Mouse (Mus musculus) heart, adult 2 months (tissue): ENCODE results near the gene Fam57b. TPM values are rescaled to one million over a fixed set of nuclear protein-coding genes. Genes with fewer than 3 reads are reported as not detected.

ENCODE experiments used
- DNase-seq, 2 experiments: peaks; one replicate each; pipeline ENCODE4 v3.0.0; 2021
- H3K27ac ChIP-seq: fragments of 200-600 bp; 2 replicates; pipeline ENCODE4 v1.8.1; 2022
- H3K27me3 ChIP-seq: fragments of 200-500 bp; 2 replicates; pipeline ENCODE4 v1.6.1; 2012; ENCODE audit warnings: mild to moderate bottlenecking, low read length, inconsistent platforms, mixed read lengths; ENCODE audit not compliant: control insufficient read depth, insufficient read depth
- H3K36me3 ChIP-seq: fragments of 200-500 bp; 2 replicates; pipeline ENCODE4 v1.6.1; 2012; ENCODE audit warnings: low read length, inconsistent platforms; ENCODE audit not compliant: control insufficient read depth, insufficient read depth
- H3K4me1 ChIP-seq: fragments of 200-500 bp; 2 replicates; pipeline ENCODE4 v1.6.1; 2011; ENCODE audit warnings: low read length; ENCODE audit not compliant: control insufficient read depth, insufficient read depth
- H3K4me3 ChIP-seq: fragments of 200-600 bp; 2 replicates; pipeline ENCODE4 v1.8.1; 2022
- H3K79me2 ChIP-seq: fragments of 200-500 bp; replicated peaks from 2 replicates; pipeline ENCODE4 v1.6.1; 2012; ENCODE audit warnings: mild to moderate bottlenecking, inconsistent platforms, low read length, moderate library complexity, mixed read lengths; ENCODE audit not compliant: control insufficient read depth, insufficient read depth
- H3K9ac ChIP-seq: fragments of 200-500 bp; 2 replicates; pipeline ENCODE4 v1.6.1; 2012; ENCODE audit warnings: low read depth, mild to moderate bottlenecking, control low read depth, inconsistent platforms, low read length, mixed read lengths
- CTCF ChIP-seq: fragments of 200-600 bp; IDR thresholded peaks from 2 replicates; pipeline ENCODE4 v1.8.1; 2022; ENCODE audit warnings: antibody characterized with exemption, mild to moderate bottlenecking, moderate library complexity
- EP300 ChIP-seq: fragments of 200-500 bp; IDR thresholded peaks from 2 replicates; pipeline ENCODE4 v1.6.1; 2011; ENCODE audit warnings: low read depth, low read length, control low read depth; ENCODE audit not compliant: insufficient read depth
- POLR2A ChIP-seq: fragments of 200-500 bp; IDR thresholded peaks from 2 replicates; pipeline ENCODE4 v1.6.1; 2011; ENCODE audit warnings: mild to moderate bottlenecking, low read depth, low read length, control low read depth; ENCODE audit not compliant: insufficient read depth
- WGBS: fragments of 180-500 bp; shearing (Covaris S2); methylation state at CpG from one replicate; pipeline ENCODE4 v1.1.7; 2018; 5-methylcytosine and 5-hydroxymethylcytosine counted together
- intact Hi-C: fragments of 180-260 bp; cut with DNase I; formaldehyde crosslinking; loops from one replicate; pipeline ENCODE4 v1.15.1; 2025
- polyA plus RNA-seq: library from polyadenylated mRNA; depleted of rRNA; stranded (reverse); fragments of >200 nt; gene quantifications from 2 replicates; pipeline ENCODE4 v1.2.3, GENCODE M21; 2012
- total RNA-seq, 2 experiments: library from RNA; stranded (reverse); gene quantifications; 2 replicates each; pipeline ENCODE4 v1.2.3; 2021

Gene Fam57b
- total and polyA plus RNA-seq, 3 experiments = 7.4 to 12.8 (median 8.8) TPM

DNA sequence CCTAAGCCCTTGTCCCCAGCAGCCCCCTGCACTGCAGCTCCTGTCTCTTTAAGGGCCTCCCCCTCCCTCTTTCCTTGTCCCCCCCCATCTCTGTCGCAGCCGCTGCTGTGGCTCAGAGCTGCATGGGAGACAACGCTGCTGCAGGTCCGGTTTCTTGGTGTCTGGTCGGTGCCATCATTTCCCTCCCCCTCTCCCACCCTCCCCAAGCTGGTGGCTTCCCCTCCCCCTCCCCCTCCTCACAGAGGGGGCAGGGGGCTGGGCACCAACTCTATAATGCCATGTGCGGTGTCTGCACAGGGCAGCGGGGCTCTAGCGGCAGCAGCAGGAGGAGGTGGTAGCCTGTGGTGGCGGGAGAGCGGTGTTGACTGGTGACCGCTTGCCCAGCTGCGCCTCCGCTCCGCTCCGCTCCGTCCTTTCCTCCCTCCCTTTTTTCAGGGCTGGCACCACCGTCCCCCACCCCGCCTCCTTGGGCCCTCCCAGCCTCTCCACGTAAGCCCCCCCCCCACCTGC lies 25.8 kb downstream of the Fam57b start:
- Histone ChIP-seq H3K9ac (peak overlapping the region; percentile 88), H3K4me1 (peaks cover 8% of the 10 kb centered on the region), H3K36me3 (no peaks in the 10 kb centered on the region), H3K4me3 (peak overlapping the region; percentile 51), H3K27ac (peak overlapping the region; percentile 81), H3K79me2 (no peaks in the 10 kb centered on the region), H3K27me3 (no peaks in the 10 kb centered on the region)
- TF ChIP-seq EP300 (no peak), CTCF (no peak), POLR2A (no peak)
- 3% methylated on average over 16 of the region's 19 CpGs for WGBS
- intact Hi-C loops = loop anchor here (2.0 to 5.0 kb wide), 3 partner anchors 24 to 139 kb away; no protein-coding TSS in a partner anchor
- DNase-seq = peak in 1 of 2 experiments; percentile 30

DNA sequence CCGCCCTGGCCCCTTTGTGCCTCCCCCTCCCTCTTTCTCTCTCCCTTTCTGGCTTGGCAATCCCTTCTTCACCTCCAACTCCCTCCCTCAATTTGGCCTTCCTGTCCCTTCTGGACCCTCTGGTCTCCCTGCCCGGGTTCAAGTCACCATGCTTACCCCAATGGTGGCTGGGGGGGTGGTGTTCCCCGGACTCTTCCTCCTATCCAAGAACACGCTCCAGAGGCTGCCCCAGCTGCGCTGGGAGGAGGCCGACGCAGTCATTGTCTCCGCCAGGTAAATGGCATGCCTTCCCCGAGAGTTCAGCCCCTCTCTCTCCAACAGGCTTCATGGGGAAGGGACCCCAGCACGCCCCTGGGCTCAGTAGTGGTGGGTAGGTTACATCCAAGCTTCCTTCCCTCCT lies 26.5 kb downstream of the Fam57b start:
- Histone ChIP-seq H3K27me3 (no peaks in the 10 kb centered on the region), H3K9ac (0 out of 2 replicates have a peak overlapping the region, but pooled peaks have one; percentile 8), H3K4me3 (no peak overlapping the region), H3K79me2 (no peaks in the 10 kb centered on the region), H3K4me1 (peaks cover 8% of the 10 kb centered on the region), H3K36me3 (no peaks in the 10 kb centered on the region), H3K27ac (no peak overlapping the region)
- no peak for DNase-seq
- WGBS = 33% methylated on average over 10 of the region's 10 CpGs
- no peak for TF ChIP-seq POLR2A
- TF ChIP-seq EP300 = no peak
- no peak for TF ChIP-seq CTCF
- intact Hi-C loops = loop anchor here (2.0 to 5.0 kb wide), 3 partner anchors 25 to 138 kb away; no protein-coding TSS in a partner anchor

DNA sequence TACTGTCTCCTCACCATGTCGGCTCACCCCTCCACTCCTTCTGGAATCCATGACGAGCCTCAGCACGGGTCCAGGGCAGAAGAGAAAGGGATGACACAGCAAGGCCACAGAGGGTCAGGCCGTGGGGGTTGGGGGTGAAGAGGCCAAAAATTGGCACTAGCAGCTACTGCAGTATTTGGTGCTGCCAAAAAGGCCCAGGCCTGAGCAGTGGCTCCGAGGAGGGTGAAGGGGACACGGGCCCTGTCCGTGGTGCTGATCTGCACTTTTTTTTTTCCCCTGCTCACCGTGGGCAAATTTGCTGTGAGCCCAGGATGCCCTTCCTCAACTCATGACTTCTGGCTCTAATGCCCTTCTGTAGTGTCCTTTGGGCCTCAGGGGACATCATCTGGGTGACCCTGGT lies 27.9 kb downstream of the Fam57b start:
- Histone ChIP-seq H3K9ac (no peak overlapping the region), H3K27me3 (no peaks in the 10 kb centered on the region), H3K4me3 (no peak overlapping the region), H3K4me1 (peaks cover 8% of the 10 kb centered on the region), H3K79me2 (no peaks in the 10 kb centered on the region), H3K27ac (no peak overlapping the region), H3K36me3 (no peaks in the 10 kb centered on the region)
- TF ChIP-seq POLR2A (no peak), CTCF (no peak), EP300 (no peak)
- 26% methylated on average over 8 of the region's 8 CpGs for WGBS
- DNase-seq = no peak
- intact Hi-C loops = no loop called here

DNA sequence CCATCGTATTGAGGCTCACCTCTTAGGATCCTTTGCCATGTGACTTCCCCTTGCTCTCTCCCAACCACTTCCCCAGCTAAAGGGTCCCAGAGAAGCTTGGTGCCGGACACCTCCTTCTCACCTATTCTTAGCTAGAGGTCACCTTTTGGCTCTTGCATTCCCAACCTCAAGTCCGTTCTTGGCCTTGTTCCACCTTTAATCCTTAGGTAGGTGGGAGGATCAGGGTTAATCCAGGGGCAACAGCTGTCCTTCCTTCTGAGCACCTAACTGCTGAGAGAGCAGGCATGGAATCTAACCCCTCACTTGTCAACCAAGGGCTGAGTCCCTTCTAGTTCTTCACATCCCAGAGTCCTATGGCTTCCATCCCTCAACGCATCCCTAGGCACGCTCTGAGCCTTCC lies 28.5 kb downstream of the Fam57b start:
- no peak overlapping the region for H3K9ac ChIP-seq
- H3K4me3 ChIP-seq = no peak overlapping the region
- TF ChIP-seq CTCF = no peak
- intact Hi-C loops = no loop called here
- H3K4me1 ChIP-seq = peaks cover 8% of the 10 kb centered on the region
- H3K36me3 ChIP-seq = no peaks in the 10 kb centered on the region
- DNase-seq = no peak
- H3K27ac ChIP-seq = no peak overlapping the region
- no peaks in the 10 kb centered on the region for H3K27me3 ChIP-seq
- WGBS = 62% methylated on average over 5 of the region's 5 CpGs
- no peaks in the 10 kb centered on the region for H3K79me2 ChIP-seq

DNA sequence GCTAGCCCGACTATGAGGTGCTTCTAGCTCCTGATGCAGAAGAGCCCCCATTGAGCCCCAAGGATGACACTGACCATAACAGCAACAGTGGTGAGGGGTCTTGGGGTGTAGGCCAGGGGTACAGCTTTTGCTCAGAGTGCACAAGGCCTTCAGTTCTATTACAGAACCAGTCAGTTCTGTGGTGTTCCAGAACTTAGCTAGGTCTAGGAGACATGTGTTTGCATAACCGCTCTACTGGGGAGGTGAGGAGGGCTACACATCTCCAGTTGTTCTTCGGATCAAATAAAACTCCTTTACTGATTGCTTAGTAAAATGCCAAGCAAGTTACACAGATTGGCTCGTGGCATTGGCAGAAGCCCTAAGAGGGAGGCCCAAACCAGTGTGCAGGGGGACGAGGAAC lies 34.1 kb downstream of the Fam57b start, which contains the start of gene 4930451I11Rik:
4930451I11Rik (minus strand) TSS at position 101 of the 400 bp plus-strand sequence.
- no peak within 1 kb of the TSS for H3K27ac ChIP-seq
- no peaks in the 10 kb centered on the region for H3K79me2 ChIP-seq
- H3K36me3 ChIP-seq = no peaks in the 10 kb centered on the region
- no peaks in the 10 kb centered on the region for H3K4me1 ChIP-seq
- WGBS = 58% methylated on average over 5 of the region's 5 CpGs
- intact Hi-C loops = no loop called here
- no peak for DNase-seq
- H3K27me3 ChIP-seq = no peaks in the 10 kb centered on the region
- no peak within 1 kb of the TSS for H3K9ac ChIP-seq
- H3K4me3 ChIP-seq = no peak within 1 kb of the TSS
- TF ChIP-seq EP300 (no peak), CTCF (no peak), POLR2A (no peak)

DNA sequence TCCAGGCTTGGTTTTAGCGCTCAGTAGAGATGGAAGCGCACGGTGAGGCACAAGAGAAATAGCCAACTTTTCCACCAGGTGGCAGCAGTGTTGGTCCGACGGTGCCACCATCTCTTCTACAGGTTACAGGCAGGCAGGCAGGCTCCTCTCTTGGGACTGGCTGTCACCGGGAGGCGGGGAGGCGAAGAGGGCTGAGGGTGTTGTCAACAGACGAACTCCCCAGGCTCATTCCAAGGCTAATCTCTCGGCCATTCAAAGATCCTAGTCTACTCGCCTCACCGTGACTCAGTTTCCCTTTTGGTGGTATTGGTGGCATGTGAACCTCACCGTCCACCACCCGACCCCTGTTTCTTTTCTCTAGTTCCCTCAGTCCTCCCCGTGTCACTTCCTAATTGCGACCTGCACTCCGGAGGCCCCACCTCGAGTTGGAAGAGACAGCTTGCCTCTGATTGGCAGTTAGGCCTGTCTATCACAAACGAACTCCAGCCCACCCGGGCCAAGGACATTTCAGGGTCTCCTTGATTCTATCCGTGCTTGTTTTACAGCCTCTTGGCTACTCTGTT lies 34.6 kb downstream of the Fam57b start:
- no peaks in the 10 kb centered on the region for H3K4me1 ChIP-seq
- intact Hi-C loops = loop anchor here (1.0 kb wide), 2 partner anchors 272 to 278 kb away; no protein-coding TSS in a partner anchor

More for the DNA sequence above, 34.6 kb downstream of the Fam57b start:
- no peak overlapping the region for H3K9ac ChIP-seq
- no peaks in the 10 kb centered on the region for H3K79me2 ChIP-seq
- H3K36me3 ChIP-seq = no peaks in the 10 kb centered on the region
- WGBS = 2% methylated on average over 20 of the region's 21 CpGs
- peak; percentile 70 to 75 for DNase-seq
- peak; percentile 92 for TF ChIP-seq CTCF
- no peak for TF ChIP-seq POLR2A
- peak; percentile 77 for TF ChIP-seq EP300
- H3K4me3 ChIP-seq = no peak overlapping the region
- H3K27me3 ChIP-seq = no peaks in the 10 kb centered on the region
- no peak overlapping the region for H3K27ac ChIP-seq
